Mouse (Mus musculus) WW6 (cell line): Measurements from ENCODE around the gene Ccm2.

ENCODE experiments used
- DNase-seq: peaks from one replicate; pipeline ENCODE4 v3.0.0-alpha.2; 2013; ENCODE audit warnings: low read depth, low spot score

The Ccm2 gene

GRCm38 (mm10) chr11:6529961-6530360 is 16.7 kb upstream of the Ccm2 start:
- DNase-seq: no peak

- no peak for DNase-seq
Observed at GRCm38 (mm10) chr11:6530746-6531145, 15.9 kb upstream of the Ccm2 start.

- no peak for DNase-seq
Observed at GRCm38 (mm10) chr11:6544683-6545082, 2.0 kb upstream of the Ccm2 start.

- DNase-seq: no peak
Observed at GRCm38 (mm10) chr11:6545186-6545856, 1.4 kb upstream of the Ccm2 start.

GRCm38 (mm10) chr11:6545857-6546192 is 862 bp upstream of the Ccm2 start:
- no peak for DNase-seq

- no peak for DNase-seq
Observed at GRCm38 (mm10) chr11:6547037-6547680, 472 bp downstream of the Ccm2 start.

- DNase-seq: no peak
Observed at GRCm38 (mm10) chr11:6547696-6548325, 1.1 kb downstream of the Ccm2 start.

- no peak for DNase-seq
Observed at GRCm38 (mm10) chr11:6549770-6550169, 3.1 kb downstream of the Ccm2 start.

- DNase-seq: no peak
Observed at GRCm38 (mm10) chr11:6550201-6550600, 3.5 kb downstream of the Ccm2 start.

- DNase-seq: no peak
Observed at GRCm38 (mm10) chr11:6558234-6558633, 11.5 kb downstream of the Ccm2 start.

GRCm38 (mm10) chr11:6559996-6560395 is 13.3 kb downstream of the Ccm2 start:
- DNase-seq: no peak

GRCm38 (mm10) chr11:6560655-6561360 is 14.1 kb downstream of the Ccm2 start:
- no peak for DNase-seq

- DNase-seq: no peak
Observed at GRCm38 (mm10) chr11:6561474-6561873, 14.8 kb downstream of the Ccm2 start.

GRCm38 (mm10) chr11:6562359-6562758 is 15.7 kb downstream of the Ccm2 start:
- no peak for DNase-seq

GRCm38 (mm10) chr11:6563201-6563600 is 16.5 kb downstream of the Ccm2 start:
- DNase-seq: no peak

GRCm38 (mm10) chr11:6566496-6566895 is 19.8 kb downstream of the Ccm2 start:
- DNase-seq: no peak

GRCm38 (mm10) chr11:6567951-6568350 is 21.3 kb downstream of the Ccm2 start:
- DNase-seq: no peak

- no peak for DNase-seq
Observed at GRCm38 (mm10) chr11:6568584-6569409, 22.1 kb downstream of the Ccm2 start.

GRCm38 (mm10) chr11:6569410-6569777 is 22.7 kb downstream of the Ccm2 start:
- no peak for DNase-seq

- no peak for DNase-seq
Observed at GRCm38 (mm10) chr11:6576151-6576550, 29.5 kb downstream of the Ccm2 start.

GRCm38 (mm10) chr11:6579361-6579760 is 32.7 kb downstream of the Ccm2 start:
- no peak for DNase-seq
